Mouse (Mus musculus) lung, adult 2 months (tissue): ENCODE results near the gene Rbm33. TPM values are rescaled to one million over a fixed set of nuclear protein-coding genes. Genes with fewer than 3 reads are reported as not detected.

Experiments used
- DNase-seq: peaks from one replicate; pipeline ENCODE4 v3.0.0; 2022
- H3K4me1 ChIP-seq: fragments of 200-500 bp; 2 replicates; pipeline ENCODE4 v1.6.1; 2011; ENCODE audit warnings: low read length; ENCODE audit not compliant: control insufficient read depth, insufficient read depth
- H3K4me3 ChIP-seq: fragments of 200-500 bp; replicated peaks from 2 replicates; pipeline ENCODE3; 2011; ENCODE audit warnings: low read depth, mild to moderate bottlenecking, control low read depth, low read length; ENCODE audit errors: extremely low read depth
- CTCF ChIP-seq: fragments of 200-500 bp; IDR thresholded peaks from 2 replicates; pipeline ENCODE4 v1.5.1; 2011; ENCODE audit warnings: mild to moderate bottlenecking, low read length, control low read depth; ENCODE audit not compliant: insufficient read depth
- POLR2A ChIP-seq: fragments of 200-500 bp; IDR thresholded peaks from 2 replicates; pipeline ENCODE4 v1.6.1; 2011; ENCODE audit warnings: low read depth, mild to moderate bottlenecking, control low read depth, low read length, borderline replicate concordance; ENCODE audit errors: extremely low read depth
- WGBS: fragments of 180-500 bp; shearing (Covaris S2); methylation state at CpG from one replicate; pipeline ENCODE4 v1.1.7; 2018; 5-methylcytosine and 5-hydroxymethylcytosine counted together
- polyA plus RNA-seq: library from polyadenylated mRNA; depleted of rRNA; stranded (reverse); fragments of >200 nt; gene quantifications from 2 replicates; pipeline ENCODE4 v1.2.3, GENCODE M21; 2012

Gene Rbm33
- polyA plus RNA-seq, 1 experiment: 31.2 TPM

DNA sequence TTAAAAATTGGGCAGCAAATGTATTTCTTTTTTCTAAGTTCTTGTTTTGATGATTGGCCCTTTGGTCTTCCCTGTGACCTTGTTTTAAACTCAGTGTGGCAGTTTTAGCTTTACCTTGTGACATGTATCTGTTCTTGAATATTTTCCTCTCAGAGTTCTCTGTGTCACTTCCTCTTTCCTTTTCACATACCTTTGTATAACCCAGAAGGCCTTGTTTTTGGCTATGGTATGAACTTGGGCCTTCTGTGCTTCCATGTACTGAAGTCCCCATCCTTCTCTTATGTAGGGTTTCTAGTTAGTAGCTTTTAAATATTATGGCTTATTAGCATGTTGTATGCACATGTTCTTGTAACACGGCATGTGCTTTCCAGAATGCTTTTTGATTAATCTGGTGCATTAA, 4.8 kb downstream of the Rbm33 start:
- 93% methylated on average over 1 of the region's 1 CpGs for WGBS
- no peak for DNase-seq
- TF ChIP-seq POLR2A (no peak), CTCF (no peak)
- H3K4me3 ChIP-seq: no peak overlapping the region
- peaks cover 15% of the 10 kb centered on the region for H3K4me1 ChIP-seq

DNA sequence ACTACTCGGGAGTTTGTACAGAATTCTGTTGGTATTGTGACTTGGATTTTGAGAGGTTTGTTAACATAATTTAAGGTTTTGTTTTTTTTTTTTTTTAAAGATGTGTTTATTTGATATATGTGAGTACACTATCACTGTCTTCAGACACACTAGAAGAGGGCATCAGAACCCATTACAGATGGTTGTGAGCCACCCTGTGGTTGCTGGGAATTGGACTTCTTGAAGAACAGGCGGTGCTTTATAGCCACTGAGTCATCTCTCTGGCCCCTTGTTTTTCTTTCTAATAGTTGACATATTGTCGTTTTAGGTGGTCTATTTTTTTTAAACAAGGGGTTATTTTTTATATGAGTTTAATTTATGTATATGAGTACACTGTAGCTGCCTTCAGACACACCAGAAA, 5.3 kb downstream of the Rbm33 start:
- Histone ChIP-seq H3K4me3 (no peak overlapping the region), H3K4me1 (peaks cover 15% of the 10 kb centered on the region)
- TF ChIP-seq POLR2A (no peak), CTCF (no peak)
- no peak for DNase-seq
- WGBS: 76% methylated on average over 3 of the region's 3 CpGs

DNA sequence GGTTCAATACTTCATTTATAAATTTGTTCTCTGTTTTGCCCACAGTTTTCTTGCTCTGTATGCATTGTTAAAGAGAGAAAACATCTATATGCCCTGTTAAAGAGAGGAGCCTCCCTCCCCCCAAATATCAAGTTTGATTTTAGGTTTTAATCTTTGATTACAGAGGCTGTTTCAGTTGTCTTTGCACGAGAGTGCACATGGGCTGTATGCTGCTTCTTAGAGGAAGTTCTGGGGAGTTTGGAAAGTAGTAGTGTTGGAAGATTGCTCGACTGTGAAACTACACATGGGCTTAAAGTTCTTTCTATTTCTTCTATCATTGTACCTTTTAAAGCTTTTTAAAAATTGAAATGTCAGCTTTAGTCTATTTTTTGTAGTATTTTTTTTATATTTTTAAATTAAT, 6.9 kb downstream of the Rbm33 start:
- no peak overlapping the region for H3K4me3 ChIP-seq
- DNase-seq: no peak
- 63% methylated on average over 2 of the region's 2 CpGs for WGBS
- TF ChIP-seq CTCF: no peak
- TF ChIP-seq POLR2A: no peak
- H3K4me1 ChIP-seq: peaks cover 9% of the 10 kb centered on the region

DNA sequence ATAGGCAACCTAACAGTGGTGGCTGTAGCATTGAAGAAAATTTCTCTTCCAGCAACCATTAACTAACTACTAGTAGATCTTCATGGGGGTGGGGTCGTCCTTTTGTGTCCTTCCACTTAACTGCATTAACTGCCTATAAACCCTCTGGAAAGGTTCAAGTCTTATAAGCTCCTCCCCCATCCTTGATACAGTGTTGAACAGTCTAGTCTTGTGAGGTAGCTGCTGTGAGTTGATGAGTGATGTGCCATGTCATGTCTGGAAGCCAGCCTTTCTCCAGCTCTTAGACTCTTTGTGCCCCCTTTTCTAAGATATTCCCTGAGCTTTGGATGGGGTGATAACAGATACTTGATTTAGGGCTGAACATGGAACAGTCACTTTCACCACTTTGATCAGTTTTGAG, 7.5 kb downstream of the Rbm33 start:
- peaks cover 9% of the 10 kb centered on the region for H3K4me1 ChIP-seq
- WGBS: 76% methylated on average over 1 of the region's 1 CpGs
- DNase-seq: no peak
- H3K4me3 ChIP-seq: no peak overlapping the region
- no peak for TF ChIP-seq CTCF
- TF ChIP-seq POLR2A: no peak

DNA sequence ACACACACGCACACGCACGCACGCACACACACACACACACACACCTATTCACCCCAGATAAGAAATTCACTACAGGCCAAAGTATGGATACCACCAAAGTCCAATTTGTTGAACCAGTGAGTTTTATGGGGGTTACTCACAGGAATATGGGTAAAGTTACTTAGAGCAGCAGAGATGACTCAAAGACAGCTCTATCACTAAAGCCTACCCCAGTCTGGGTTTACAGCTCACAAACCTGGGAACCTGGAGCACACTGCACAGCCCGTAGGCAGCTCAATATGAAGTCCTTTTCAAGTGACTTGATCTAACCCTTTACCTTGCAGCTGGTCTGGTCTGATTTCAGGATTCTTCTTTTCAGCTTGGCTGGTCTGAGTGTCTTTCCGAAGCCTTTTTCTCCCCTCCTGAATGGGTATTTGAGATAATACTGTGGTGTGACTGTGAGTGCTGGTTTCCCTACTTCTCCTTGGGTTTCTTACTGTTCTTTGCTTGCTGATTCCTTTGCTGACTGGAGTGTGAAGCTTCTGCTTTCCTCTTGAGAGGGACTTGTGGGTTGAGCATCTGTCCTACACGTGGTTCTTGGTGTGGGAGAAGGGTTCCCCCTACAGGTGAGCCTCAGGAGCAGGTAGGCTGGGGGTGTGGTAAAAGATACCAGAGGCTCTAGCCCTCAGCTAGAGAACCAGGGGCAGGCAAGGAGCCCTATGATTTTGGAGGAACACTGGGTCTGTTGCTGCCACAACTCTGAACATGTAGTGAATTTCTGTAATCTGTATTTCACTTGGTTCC, 12.3 kb downstream of the Rbm33 start:
- DNase-seq: peak; percentile 24
- TF ChIP-seq CTCF (peak; percentile 67), POLR2A (no peak)
- Histone ChIP-seq H3K4me1 (peaks cover 2% of the 10 kb centered on the region), H3K4me3 (no peak overlapping the region)
- WGBS: 78% methylated on average over 7 of the region's 7 CpGs

DNA sequence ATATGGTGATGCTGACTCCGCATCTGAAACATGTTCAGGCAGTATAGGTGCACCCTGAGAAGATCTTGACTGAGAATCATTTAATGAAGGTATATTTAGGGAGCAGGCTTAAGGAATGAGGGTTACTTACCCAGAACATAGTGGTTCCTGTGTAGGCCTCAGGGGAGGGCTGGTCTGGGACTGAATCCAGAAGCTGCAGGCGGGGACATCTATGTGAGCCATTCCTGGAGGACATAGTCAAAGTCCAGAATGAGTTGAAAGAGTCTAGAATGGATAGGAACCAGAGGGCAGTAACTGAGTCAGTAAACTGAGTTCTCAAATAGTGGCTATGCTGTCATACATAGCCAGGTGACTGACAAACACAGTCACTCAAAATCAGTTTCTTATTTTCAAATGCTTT, 16.8 kb downstream of the Rbm33 start:
- DNase-seq: no peak
- WGBS: 66% methylated on average over 2 of the region's 2 CpGs

DNA sequence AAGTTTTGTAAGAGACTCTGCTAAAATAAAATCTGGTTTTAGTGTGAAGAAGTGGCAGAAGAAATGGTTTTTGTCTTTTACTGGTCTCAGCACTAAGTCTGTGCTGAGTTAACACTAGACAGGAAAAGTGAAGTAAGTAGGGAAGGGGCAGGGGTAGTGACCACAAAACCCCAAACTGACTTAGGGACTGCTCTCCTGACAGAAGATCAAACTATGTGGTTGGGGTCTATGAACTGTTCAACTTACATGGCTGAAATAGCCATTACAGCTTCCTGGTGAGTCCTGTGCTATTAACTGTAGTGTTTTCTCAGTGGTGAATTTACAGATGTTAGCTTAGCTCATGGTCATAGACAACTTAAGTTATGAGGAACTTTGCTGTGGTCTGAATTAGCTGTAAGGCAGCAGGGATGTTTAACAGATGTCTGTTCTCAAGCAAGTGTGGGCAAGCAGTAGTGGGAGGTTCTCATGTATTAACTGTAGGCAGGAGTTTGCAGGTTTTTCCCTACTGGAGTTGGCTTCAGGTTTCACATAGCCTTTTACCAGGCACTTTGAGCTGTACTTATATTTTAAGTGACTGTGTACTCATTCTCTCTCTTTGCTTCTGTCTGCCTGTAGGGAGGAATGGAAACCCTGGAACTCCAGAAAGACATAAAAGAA, 35.1 kb downstream of the Rbm33 start:
- no peak for DNase-seq
- Histone ChIP-seq H3K4me1 (no peaks in the 10 kb centered on the region), H3K4me3 (no peak overlapping the region)
- no peak for TF ChIP-seq CTCF
- no peak for TF ChIP-seq POLR2A

More for the DNA sequence above, 16.8 kb downstream of the Rbm33 start:
- Histone ChIP-seq H3K4me3 (no peak overlapping the region), H3K4me1 (no peaks in the 10 kb centered on the region)
- TF ChIP-seq CTCF: no peak

DNA sequence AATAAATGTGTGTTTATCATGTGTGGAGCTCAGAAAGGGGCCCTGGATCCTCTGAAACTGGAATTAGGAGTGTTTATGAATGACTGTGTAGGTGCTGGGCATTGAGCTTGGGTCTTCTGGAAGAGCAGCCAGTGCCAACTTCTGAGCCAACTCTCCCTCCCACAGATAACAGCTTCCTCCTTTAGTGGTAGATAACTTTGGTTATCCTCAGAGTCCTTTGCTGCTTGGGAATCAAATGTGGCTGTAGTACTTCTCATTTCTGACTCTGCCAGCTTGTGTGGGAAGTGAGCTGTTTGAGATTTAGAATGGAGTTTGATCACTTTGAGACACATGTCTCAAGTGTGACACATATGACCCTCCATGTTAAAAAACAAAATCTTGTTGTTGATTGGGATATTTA, 38.7 kb downstream of the Rbm33 start:
- DNase-seq: no peak
- no peak overlapping the region for H3K4me3 ChIP-seq
- no peak for TF ChIP-seq CTCF
- TF ChIP-seq POLR2A: no peak
- H3K4me1 ChIP-seq: no peaks in the 10 kb centered on the region

DNA sequence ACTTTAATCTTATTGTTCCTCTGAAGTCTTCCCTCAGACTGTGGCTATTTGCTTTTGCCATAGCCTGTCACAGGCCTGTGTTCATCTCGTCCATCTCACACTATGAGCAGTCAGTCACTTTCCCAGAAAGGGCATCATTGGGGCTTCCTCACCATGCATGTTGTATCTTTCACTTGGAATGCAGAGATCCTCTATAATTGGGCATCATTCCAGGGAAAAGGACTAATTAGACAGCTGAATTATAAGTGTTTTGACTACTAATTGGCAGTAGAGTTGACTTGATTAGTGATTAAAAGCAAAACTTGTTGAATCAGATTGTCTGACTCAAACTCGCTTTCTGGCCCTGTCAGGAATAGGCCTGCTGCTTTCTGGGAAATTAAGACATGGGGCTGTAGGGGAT, 43.8 kb downstream of the Rbm33 start:
- no peak for TF ChIP-seq CTCF
- TF ChIP-seq POLR2A: no peak
- no peaks in the 10 kb centered on the region for H3K4me1 ChIP-seq
- no peak overlapping the region for H3K4me3 ChIP-seq
- WGBS: 90% methylated on average over 2 of the region's 2 CpGs
- DNase-seq: no peak

DNA sequence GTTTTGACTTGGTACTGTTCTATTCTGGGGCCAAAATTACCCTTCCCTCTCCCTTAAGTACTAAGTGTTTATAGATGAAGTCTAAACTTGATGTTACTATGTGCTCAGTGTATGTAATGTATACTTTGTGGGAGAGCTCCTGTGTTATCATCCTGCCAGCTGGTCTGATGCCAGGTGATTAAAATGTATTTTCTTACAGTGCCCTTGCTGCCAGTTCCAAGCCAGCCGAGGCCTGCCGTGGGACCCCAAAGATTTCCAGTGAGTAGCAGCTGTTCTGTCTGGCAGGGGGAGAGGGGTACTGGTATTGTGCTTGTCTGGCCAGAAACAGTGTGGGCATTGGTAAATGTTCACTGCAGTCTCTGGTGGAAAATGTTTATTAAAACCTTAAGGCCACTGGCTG, 51.1 kb downstream of the Rbm33 start:
- Histone ChIP-seq H3K4me1 (peaks cover 4% of the 10 kb centered on the region), H3K4me3 (no peak overlapping the region)
- 38% methylated on average over 2 of the region's 2 CpGs for WGBS
- DNase-seq: no peak
- TF ChIP-seq POLR2A: no peak
- TF ChIP-seq CTCF: no peak

DNA sequence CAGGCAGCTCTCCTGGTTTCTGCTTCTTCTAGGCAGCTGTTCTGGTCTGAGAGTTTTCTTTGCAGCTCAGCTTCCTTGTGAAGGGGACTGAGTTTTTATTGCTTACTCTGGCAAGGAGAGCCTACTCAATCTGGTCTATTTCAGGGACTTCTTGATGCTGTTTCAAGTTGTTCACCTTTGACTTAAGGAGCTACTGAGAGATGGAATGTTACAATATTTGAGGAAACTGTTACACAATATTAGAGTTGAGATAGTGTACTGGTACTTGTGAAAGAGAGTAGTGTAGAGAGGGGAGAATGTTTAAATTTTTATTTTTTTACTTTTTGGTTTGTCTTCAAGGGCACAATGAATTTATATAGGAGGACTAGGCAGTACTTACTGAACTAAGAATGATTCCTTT, 53.9 kb downstream of the Rbm33 start:
- no peak for TF ChIP-seq POLR2A
- TF ChIP-seq CTCF: no peak
- H3K4me3 ChIP-seq: no peak overlapping the region
- no peak for DNase-seq
- H3K4me1 ChIP-seq: peaks cover 4% of the 10 kb centered on the region
